Mouse (Mus musculus) heart, embryonic 15.5 days (tissue): ENCODE data around the gene Srp72. TPM values are rescaled to one million over a fixed set of nuclear protein-coding genes. Genes with fewer than 3 reads are reported as not detected.
"Not testable (repeated sequence)": the region's sequence is repeated elsewhere in the genome, so short reads cannot be mapped to it uniquely, and the experiment has no call there.

ENCODE experiments used
- ATAC-seq: fragments of 200-750 bp; cut with Nextera tagmentation; replicated peaks from 2 replicates; pipeline ENCODE4 v1.8.0; 2017; ENCODE audit warnings: low read depth, moderate TSS enrichment; ENCODE audit not compliant: insufficient number of reproducible peaks, insufficient read depth, low FRiP score
- H3K27ac ChIP-seq: fragments of 300-500 bp; sonication (generic); 2 replicates; pipeline ENCODE4 v1.5.1; 2015; ENCODE audit warnings: mild to moderate bottlenecking, inconsistent platforms
- H3K27me3 ChIP-seq: fragments of 300-500 bp; sonication (generic); 2 replicates; pipeline ENCODE4 v1.6.1; 2015; ENCODE audit warnings: inconsistent platforms
- H3K36me3 ChIP-seq: fragments of 300-500 bp; sonication (generic); 2 replicates; pipeline ENCODE4 v1.6.1; 2015; ENCODE audit warnings: mild to moderate bottlenecking, inconsistent platforms
- H3K4me1 ChIP-seq: fragments of 300-500 bp; sonication (generic); replicated peaks from 2 replicates; pipeline ENCODE4 v1.6.1; 2015; ENCODE audit warnings: inconsistent platforms
- H3K4me2 ChIP-seq: fragments of 300-500 bp; sonication (generic); 2 replicates; pipeline ENCODE4 v1.6.1; 2015; ENCODE audit warnings: inconsistent platforms, mild to moderate bottlenecking, moderate library complexity
- H3K4me3 ChIP-seq: fragments of 300-500 bp; sonication (generic); 2 replicates; pipeline ENCODE4 v1.5.1; 2015; ENCODE audit warnings: mild to moderate bottlenecking, inconsistent platforms
- H3K9ac ChIP-seq: fragments of 300-500 bp; sonication (generic); 2 replicates; pipeline ENCODE4 v1.6.1; 2015; ENCODE audit warnings: mild to moderate bottlenecking, inconsistent platforms
- H3K9me3 ChIP-seq: fragments of 300-500 bp; sonication (generic); replicated peaks from 2 replicates; pipeline ENCODE4 v1.6.1; 2016; ENCODE audit warnings: inconsistent platforms
- WGBS: fragments of 180-500 bp; shearing (Covaris S2); methylation state at CpG from one replicate; pipeline ENCODE4 v1.1.7; 2015; ENCODE audit warnings: mixed read lengths; 5-methylcytosine and 5-hydroxymethylcytosine counted together
- polyA plus RNA-seq: library from polyadenylated mRNA; unstranded; fragments of >200 nt; fragmentation: Nextera tagmentation; extraction: Ambion mirVana; gene quantifications from 2 replicates; pipeline ENCODE4 v1.2.1, GENCODE M21; 2015

Gene Srp72
- polyA plus RNA-seq, 1 experiment from 2014 or later: 41.2 TPM

GRCm38 (mm10) chr5:76969250-76969649 is 5.2 kb upstream of the Srp72 start:
- no peak overlapping the region for H3K4me2 ChIP-seq
- no peak overlapping the region for H3K4me3 ChIP-seq
- H3K4me1 ChIP-seq: peaks cover 7% of the 10 kb centered on the region
- no peak overlapping the region for H3K27ac ChIP-seq
- peaks cover 49% of the 10 kb centered on the region for H3K36me3 ChIP-seq
- no peaks in the 10 kb centered on the region for H3K27me3 ChIP-seq
- H3K9ac ChIP-seq: no peak overlapping the region
- H3K9me3 ChIP-seq: no peaks in the 10 kb centered on the region
- 71% methylated on average over 5 of the region's 5 CpGs for whole genome bisulfite sequencing
- no peak for ATAC-seq

- 86% methylated on average over 1 of the region's 1 CpGs for WGBS
- not testable (repeated sequence) for ATAC-seq
- peaks cover 38% of the 10 kb centered on the region for H3K36me3 ChIP-seq
Observed at GRCm38 (mm10) chr5:76971115-76971514, 3.4 kb upstream of the Srp72 start.

GRCm38 (mm10) chr5:76973488-76973887 is 995 bp upstream of the Srp72 start:
- 0 out of 2 replicates have a peak overlapping the region, but pooled peaks have one; percentile 87 for H3K9ac ChIP-seq
- 55% methylated on average over 3 of the region's 3 CpGs for WGBS
- H3K4me2 ChIP-seq: peak overlapping the region; percentile 87
- H3K27ac ChIP-seq: no peak overlapping the region
- peaks cover 33% of the 10 kb centered on the region for H3K36me3 ChIP-seq
- no peaks in the 10 kb centered on the region for H3K27me3 ChIP-seq
- H3K4me3 ChIP-seq: peak overlapping the region; percentile 88
- ATAC-seq: no peak
- H3K4me1 ChIP-seq: peaks cover 13% of the 10 kb centered on the region
- H3K9me3 ChIP-seq: no peaks in the 10 kb centered on the region

More at GRCm38 (mm10) chr5:76971115-76971514, 3.4 kb upstream of the Srp72 start:
- H3K27me3 ChIP-seq, H3K9me3 ChIP-seq, H3K9ac ChIP-seq, H3K27ac ChIP-seq, H3K4me3 ChIP-seq, H3K4me2 ChIP-seq: not testable (repeated sequence)
- H3K4me1 ChIP-seq: peaks cover 13% of the 10 kb centered on the region

- Histone ChIP-seq H3K4me2 (peak overlapping the region; percentile 87), H3K27ac (peak overlapping the region; percentile 43; the same call in 1 of the 2 replicates), H3K4me1 (peaks cover 13% of the 10 kb centered on the region), H3K27me3 (no peaks in the 10 kb centered on the region), H3K9me3 (no peaks in the 10 kb centered on the region), H3K4me3 (peak overlapping the region; percentile 88), H3K9ac (peak overlapping the region; percentile 87), H3K36me3 (peaks cover 32% of the 10 kb centered on the region)
- WGBS: 1% methylated on average over 17 of the region's 17 CpGs
- ATAC-seq: peak; percentile 34; the same call in 1 of the 2 replicates
Observed at GRCm38 (mm10) chr5:76974207-76974553, 303 bp upstream of the Srp72 start.

GRCm38 (mm10) chr5:76975736-76976135 is 1.3 kb downstream of the Srp72 start:
- 0 out of 2 replicates have a peak overlapping the region, but pooled peaks have one; percentile 87 for H3K9ac ChIP-seq
- no peak overlapping the region for H3K27ac ChIP-seq
- H3K36me3 ChIP-seq: peaks cover 31% of the 10 kb centered on the region
- no peaks in the 10 kb centered on the region for H3K9me3 ChIP-seq
- H3K4me1 ChIP-seq: peaks cover 13% of the 10 kb centered on the region
- no peaks in the 10 kb centered on the region for H3K27me3 ChIP-seq
- ATAC-seq: no peak
- peak overlapping the region; percentile 87 for H3K4me2 ChIP-seq
- 81% methylated on average over 8 of the region's 8 CpGs for WGBS
- peak overlapping the region; percentile 88 for H3K4me3 ChIP-seq

GRCm38 (mm10) chr5:76984015-76984414 is 9.5 kb downstream of the Srp72 start:
- no peak overlapping the region for H3K9ac ChIP-seq
- ATAC-seq: no peak
- H3K4me3 ChIP-seq: no peak overlapping the region
- no peak overlapping the region for H3K4me2 ChIP-seq
- H3K36me3 ChIP-seq: peaks cover 76% of the 10 kb centered on the region
- no peak overlapping the region for H3K27ac ChIP-seq
- no peaks in the 10 kb centered on the region for H3K9me3 ChIP-seq
- no peaks in the 10 kb centered on the region for H3K27me3 ChIP-seq
- H3K4me1 ChIP-seq: no peaks in the 10 kb centered on the region
- 93% methylated on average over 11 of the region's 11 CpGs for WGBS

GRCm38 (mm10) chr5:76990789-76991188 is 16.3 kb downstream of the Srp72 start:
- WGBS: 94% methylated on average over 3 of the region's 3 CpGs
- H3K9me3 ChIP-seq: no peaks in the 10 kb centered on the region

GRCm38 (mm10) chr5:76993174-76993814 is 18.8 kb downstream of the Srp72 start:
- no peak for ATAC-seq
- Histone ChIP-seq H3K9me3 (no peaks in the 10 kb centered on the region), H3K4me3 (no peak overlapping the region), H3K27me3 (no peaks in the 10 kb centered on the region), H3K36me3 (peaks cover 87% of the 10 kb centered on the region), H3K4me2 (no peak overlapping the region), H3K4me1 (no peaks in the 10 kb centered on the region), H3K27ac (no peak overlapping the region), H3K9ac (no peak overlapping the region)
- WGBS: 95% methylated on average over 5 of the region's 5 CpGs

More at GRCm38 (mm10) chr5:76990789-76991188, 16.3 kb downstream of the Srp72 start:
- no peak overlapping the region for H3K27ac ChIP-seq
- H3K4me3 ChIP-seq: no peak overlapping the region
- H3K4me2 ChIP-seq: no peak overlapping the region
- peaks cover 79% of the 10 kb centered on the region for H3K36me3 ChIP-seq
- H3K4me1 ChIP-seq: no peaks in the 10 kb centered on the region
- no peak for ATAC-seq
- H3K27me3 ChIP-seq: no peaks in the 10 kb centered on the region
- H3K9ac ChIP-seq: no peak overlapping the region

GRCm38 (mm10) chr5:76998416-76998815 is 23.9 kb downstream of the Srp72 start:
- Histone ChIP-seq H3K9me3 (no peaks in the 10 kb centered on the region), H3K4me1 (no peaks in the 10 kb centered on the region), H3K27ac (no peak overlapping the region), H3K36me3 (peaks cover 65% of the 10 kb centered on the region), H3K9ac (no peak overlapping the region), H3K27me3 (no peaks in the 10 kb centered on the region), H3K4me3 (no peak overlapping the region), H3K4me2 (no peak overlapping the region)
- no peak for ATAC-seq
- 41% methylated on average over 5 of the region's 5 CpGs for WGBS

- no peak overlapping the region for H3K27ac ChIP-seq
- WGBS: 84% methylated on average over 17 of the region's 17 CpGs
Observed at GRCm38 (mm10) chr5:77001192-77001591, 26.7 kb downstream of the Srp72 start.

GRCm38 (mm10) chr5:77004051-77004821 is 29.8 kb downstream of the Srp72 start, which contains the start of gene Arl9:
Gene Arl9 (plus strand): TSS chr5:77004055.
- Histone ChIP-seq H3K36me3 (peaks cover 13% of the 10 kb centered on the region), H3K9ac (no peak within 1 kb of the TSS), H3K4me3 (no peak within 1 kb of the TSS), H3K4me2 (no peak within 1 kb of the TSS), H3K9me3 (no peaks in the 10 kb centered on the region), H3K27ac (no peak within 1 kb of the TSS), H3K4me1 (no peaks in the 10 kb centered on the region), H3K27me3 (no peaks in the 10 kb centered on the region)
- ATAC-seq: no peak
- WGBS: 96% methylated on average over 6 of the region's 6 CpGs

More at GRCm38 (mm10) chr5:77001192-77001591, 26.7 kb downstream of the Srp72 start:
- no peak overlapping the region for H3K4me2 ChIP-seq
- no peaks in the 10 kb centered on the region for H3K4me1 ChIP-seq
- no peak overlapping the region for H3K9ac ChIP-seq
- ATAC-seq: no peak
- no peaks in the 10 kb centered on the region for H3K27me3 ChIP-seq
- H3K36me3 ChIP-seq: peaks cover 39% of the 10 kb centered on the region
- no peak overlapping the region for H3K4me3 ChIP-seq
- H3K9me3 ChIP-seq: no peaks in the 10 kb centered on the region
